Mouse (Mus musculus) ES-E14 (cell line): ENCODE data around the gene Trp63. TPM values are rescaled to one million over a fixed set of nuclear protein-coding genes. Genes with fewer than 3 reads are reported as not detected.
"Not testable (repeated sequence)": the region's sequence is repeated elsewhere in the genome, so short reads cannot be mapped to it uniquely, and the experiment has no call there.

Experiments
- DNase-seq: peaks from one replicate; pipeline ENCODE4 v3.0.0-alpha.2; 2013; ENCODE audit warnings: low read depth, low spot score
- H3K27ac ChIP-seq: 2 replicates; pipeline ENCODE4 v1.5.1; 2012; ENCODE audit warnings: low read depth, mild to moderate bottlenecking, low read length, moderate library complexity, mixed read lengths; ENCODE audit not compliant: poor library complexity, insufficient read depth, severe bottlenecking
- H3K36me3 ChIP-seq: 2 replicates; pipeline ENCODE4 v1.6.1; 2012; ENCODE audit warnings: mild to moderate bottlenecking, low read length, moderate library complexity, mixed read lengths; ENCODE audit not compliant: control insufficient read depth, poor library complexity, insufficient read depth, severe bottlenecking
- H3K4me1 ChIP-seq, 2 experiments: fragments of 150-350 bp in 1 of 2; sonication (generic) in 1 of 2; 2 replicates each; pipeline ENCODE4 v1.6.1; 2012; ENCODE audit warnings: low read length in 2 of 2, mild to moderate bottlenecking in 1 of 2, mixed read lengths in 1 of 2; ENCODE audit not compliant: control insufficient read depth in 2 of 2, insufficient read depth in 2 of 2, poor library complexity in 1 of 2
- H3K4me3 ChIP-seq, 2 experiments: fragments of 150-350 bp in 1 of 2; sonication (generic) in 1 of 2; 2 replicates each; pipeline ENCODE4 v1.5.1; 2012; ENCODE audit warnings: low read length in 2 of 2, low read depth in 1 of 2, mild to moderate bottlenecking in 1 of 2, mixed read lengths in 1 of 2; ENCODE audit not compliant: insufficient read depth in 1 of 2, poor library complexity in 1 of 2, severe bottlenecking in 1 of 2
- H3K9ac ChIP-seq: 2 replicates; pipeline ENCODE4 v1.6.1; 2012; ENCODE audit warnings: low read depth, mild to moderate bottlenecking, low read length, mixed read lengths; ENCODE audit not compliant: poor library complexity, insufficient read depth, severe bottlenecking
- H3K9me3 ChIP-seq: fragments of 150-350 bp; sonication (generic); 2 replicates; pipeline ENCODE4 v1.6.1; 2012; ENCODE audit warnings: low read depth, mild to moderate bottlenecking, low read length; ENCODE audit not compliant: control insufficient read depth, insufficient read depth
- CHD2 ChIP-seq: IDR thresholded peaks from 2 replicates; pipeline ENCODE4 v1.6.1; 2014; ENCODE audit warnings: mild to moderate bottlenecking, low read depth, low read length, inconsistent platforms
- HCFC1 ChIP-seq: IDR thresholded peaks from 2 replicates; pipeline ENCODE4 v1.6.1; 2012; ENCODE audit warnings: low read length, inconsistent platforms, borderline replicate concordance; ENCODE audit not compliant: insufficient read depth
- MAFK ChIP-seq: IDR thresholded peaks from 2 replicates; pipeline ENCODE4 v1.6.1; 2014; ENCODE audit warnings: mild to moderate bottlenecking, low read depth, low read length, inconsistent platforms; ENCODE audit not compliant: insufficient read depth
- ZC3H11A ChIP-seq: IDR thresholded peaks from 2 replicates; pipeline ENCODE4 v1.6.1; 2012; ENCODE audit warnings: low read depth, mild to moderate bottlenecking, inconsistent platforms, low read length, borderline replicate concordance
- ZNF384 ChIP-seq: IDR thresholded peaks from 2 replicates; pipeline ENCODE4 v1.6.1; 2012; ENCODE audit warnings: low read depth, low read length, inconsistent platforms
- in situ Hi-C, 2 experiments: fragments of 600-800 bp; cut with MboI; formaldehyde crosslinking; loops; one replicate each; pipeline ENCODE4 v1.15.1; 2025; ENCODE audit warnings: low sequenced_read_pairs in 2 of 2, inconsistent platforms in 1 of 2; ENCODE audit not compliant: unreplicated experiment in 2 of 2
- total RNA-seq: library from RNA; depleted of rRNA; stranded (reverse); fragments of 300-350 nt; gene quantifications from 2 replicates; pipeline ENCODE4 v1.2.3, GENCODE M21; 2012; rRNA removed

Trp63 gene
- total RNA-seq = 0.05 and 0.13 TPM in 2 replicates

DNA sequence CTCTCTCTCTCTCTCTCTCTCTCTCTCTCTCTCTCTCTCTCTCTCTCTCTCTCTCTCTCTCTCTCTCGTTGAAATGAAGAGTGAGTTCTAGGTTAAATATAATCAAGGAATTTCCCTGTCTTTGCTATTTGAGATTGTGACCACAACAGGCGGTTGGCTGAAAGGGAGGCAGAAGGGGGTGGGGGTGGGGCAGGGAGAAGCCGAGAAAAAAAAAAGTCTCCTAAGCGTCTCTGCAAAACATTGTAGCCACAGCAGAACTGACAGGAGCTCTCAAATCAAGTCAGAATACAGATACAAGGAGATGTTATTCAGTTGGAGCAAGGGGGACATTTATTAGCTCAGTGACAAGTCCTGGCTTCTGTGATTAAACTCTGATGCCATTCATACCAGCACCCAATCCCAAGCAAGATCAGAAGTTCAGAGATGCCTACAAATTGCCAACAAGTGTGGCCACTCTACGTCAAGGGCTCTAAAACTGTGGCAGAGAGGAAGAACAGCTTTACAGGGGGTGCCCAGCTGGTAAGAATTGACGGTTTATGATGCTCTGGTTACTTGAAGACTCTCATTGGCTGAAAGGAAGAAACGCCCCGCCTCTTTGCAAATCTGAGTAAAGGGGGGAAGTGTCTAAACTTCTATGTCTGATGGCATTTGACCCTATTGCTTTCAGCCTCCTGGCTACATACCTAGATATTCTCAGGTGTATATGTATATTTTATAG, at the start of gene Trp63:
TSS of gene Trp63 (plus strand) at position 233 of the 718 bp plus-strand sequence.
- TF ChIP-seq CHD2 (no peak), MAFK (no peak), ZNF384 (0 out of 2 replicates have a peak, but pooled peaks have one; percentile 18)
- Histone ChIP-seq H3K36me3 (no peaks in the 10 kb centered on the region), H3K27ac (no peak within 1 kb of the TSS), H3K4me3 (no peak within 1 kb of the TSS), H3K9ac (no peak within 1 kb of the TSS), H3K4me1 (no peaks in the 10 kb centered on the region), H3K9me3 (no peaks in the 10 kb centered on the region)
- no peak for DNase-seq
- in situ Hi-C loops = no loop called here

DNA sequence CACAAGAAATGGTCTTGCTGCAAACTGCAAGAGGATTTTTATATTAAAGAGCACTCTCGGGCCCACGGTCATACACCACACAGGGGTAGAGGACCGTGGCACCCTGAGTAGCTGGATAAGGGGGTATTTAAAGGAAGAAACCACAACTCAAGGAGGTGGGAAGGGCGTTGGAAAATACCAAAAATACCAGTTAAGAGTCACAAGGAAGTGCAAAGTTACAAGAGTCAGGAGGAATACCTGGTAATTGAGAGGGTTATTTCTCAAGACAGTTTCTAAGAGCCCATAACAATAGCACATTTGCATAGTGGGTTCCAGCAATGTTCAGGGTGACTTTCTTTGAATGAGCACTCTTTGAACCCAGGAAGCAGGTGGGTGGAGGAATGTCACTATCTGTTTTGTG, 38.8 kb upstream of the Trp63 start:
- DNase-seq, H3K9ac ChIP-seq, in situ Hi-C loops, H3K4me3 ChIP-seq, H3K36me3 ChIP-seq, H3K4me1 ChIP-seq, H3K9me3 ChIP-seq, H3K27ac ChIP-seq: not testable (repeated sequence)

DNA sequence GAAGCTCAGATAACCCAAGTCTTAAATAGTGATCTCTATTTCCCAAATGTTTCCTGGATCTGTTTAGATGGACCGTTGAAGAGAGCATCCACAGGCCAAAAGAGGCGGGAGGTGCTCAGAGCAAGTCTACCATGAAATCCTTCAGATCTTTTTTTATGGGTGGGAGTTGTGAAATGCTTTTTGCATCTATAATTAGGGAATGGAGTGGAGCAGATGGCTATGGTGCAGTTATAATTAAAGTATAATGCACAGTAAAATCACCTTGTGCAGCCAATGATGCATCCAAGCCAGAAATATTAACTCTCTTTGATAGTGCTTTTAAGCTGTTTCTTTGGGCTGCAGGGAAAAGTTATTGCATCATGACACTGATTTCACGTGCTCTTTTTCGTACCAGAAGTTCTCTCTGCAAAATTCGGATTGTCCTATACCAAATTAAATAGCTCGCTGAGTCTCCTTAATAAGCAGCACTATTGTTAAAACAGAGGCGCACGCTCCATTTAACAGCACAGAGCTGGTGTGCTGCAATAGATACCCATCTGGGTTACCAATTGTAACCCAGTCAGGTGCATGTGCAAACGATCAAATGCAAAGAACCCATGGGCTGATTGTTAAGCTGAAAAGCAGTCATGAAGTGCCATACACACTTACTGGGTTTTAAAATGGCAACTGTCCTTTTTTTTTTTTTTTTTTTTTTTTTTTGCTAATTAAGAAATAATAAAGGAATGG, 22.9 kb upstream of the Trp63 start:
- no peaks in the 10 kb centered on the region for H3K4me1 ChIP-seq
- H3K27ac ChIP-seq = no peak overlapping the region
- no peaks in the 10 kb centered on the region for H3K9me3 ChIP-seq
- no peak overlapping the region for H3K4me3 ChIP-seq
- 0 out of 2 replicates have a peak, but pooled peaks have one; percentile 11 for TF ChIP-seq ZNF384
- TF ChIP-seq MAFK = no peak
- TF ChIP-seq CHD2 = no peak
- no peak for DNase-seq
- in situ Hi-C loops = no loop called here
- no peak overlapping the region for H3K9ac ChIP-seq
- no peaks in the 10 kb centered on the region for H3K36me3 ChIP-seq

DNA sequence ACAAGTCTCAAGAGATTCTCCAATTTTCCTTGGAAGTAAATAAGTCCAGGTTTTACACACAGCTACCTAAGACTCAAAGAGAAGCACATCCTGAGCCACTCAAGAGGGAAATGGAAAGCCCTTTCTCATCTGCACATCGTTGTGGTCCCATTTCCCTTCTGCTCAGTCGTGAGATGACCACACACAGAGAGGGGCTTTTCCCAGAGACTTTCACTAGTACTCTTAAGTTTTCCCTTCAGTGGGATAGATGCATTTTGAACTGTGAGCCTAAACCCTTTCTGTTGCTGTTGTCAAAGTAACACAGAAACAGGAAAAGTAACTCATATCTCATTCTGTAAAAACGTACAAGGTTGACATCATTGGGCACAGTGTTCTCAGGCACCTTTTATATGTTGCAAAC, 20.4 kb upstream of the Trp63 start:
- Histone ChIP-seq H3K4me3 (no peak overlapping the region), H3K9ac (no peak overlapping the region), H3K36me3 (no peaks in the 10 kb centered on the region), H3K27ac (no peak overlapping the region), H3K9me3 (no peaks in the 10 kb centered on the region), H3K4me1 (no peaks in the 10 kb centered on the region)
- TF ChIP-seq ZC3H11A (no peak), HCFC1 (no peak), MAFK (no peak), ZNF384 (no peak), CHD2 (no peak)
- in situ Hi-C loops = no loop called here
- no peak for DNase-seq

DNA sequence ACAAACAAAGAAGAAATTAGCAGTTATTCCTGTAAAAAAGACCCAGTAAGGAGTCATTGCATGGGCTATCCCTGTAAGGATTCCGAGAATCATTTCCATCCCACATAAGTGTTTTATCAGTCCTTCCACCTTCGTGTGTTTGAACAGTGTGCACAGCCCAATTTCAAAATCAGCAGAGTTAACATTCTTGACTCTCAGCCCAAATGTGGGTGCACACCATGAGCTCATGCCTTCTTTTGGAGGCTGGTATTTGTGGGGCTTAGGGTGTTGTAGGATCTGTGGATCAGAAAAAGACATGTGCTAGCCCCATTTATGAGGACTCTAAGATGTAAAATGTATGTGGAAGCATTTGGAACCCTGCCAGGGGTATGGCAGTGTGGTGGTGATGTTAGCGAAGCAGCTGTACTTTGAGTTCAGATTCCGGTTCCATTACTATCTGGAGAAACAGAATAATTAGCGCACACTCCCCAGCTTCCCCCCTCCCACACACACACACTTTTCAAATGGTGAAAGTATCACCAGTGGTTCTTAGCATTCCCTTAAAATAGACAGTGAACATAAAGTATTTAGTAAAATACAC, 9.6 kb upstream of the Trp63 start:
- TF ChIP-seq ZNF384 (no peak), ZC3H11A (no peak), HCFC1 (no peak), MAFK (no peak), CHD2 (no peak)
- H3K9me3 ChIP-seq = no peaks in the 10 kb centered on the region
- no peak overlapping the region for H3K4me3 ChIP-seq
- peaks cover 0 to 3% of the 10 kb centered on the region in 2 experiments; a peak in 1 of 4 replicates for H3K4me1 ChIP-seq
- H3K27ac ChIP-seq = no peak overlapping the region
- DNase-seq = no peak
- no peak overlapping the region for H3K9ac ChIP-seq
- in situ Hi-C loops = no loop called here
- H3K36me3 ChIP-seq = no peaks in the 10 kb centered on the region
